Mouse (Mus musculus) kidney, adult 2 months (tissue): ENCODE measurements around the gene Adi1.

Experiments
- CTCF ChIP-seq: fragments of 200-500 bp; conservative IDR thresholded peaks from 2 replicates; pipeline ENCODE4 v1.5.1; 2011; ENCODE audit warnings: low read depth, mild to moderate bottlenecking, control low read depth, low read length, moderate library complexity, mixed read lengths; ENCODE audit not compliant: insufficient read depth, insufficient read length
- POLR2A ChIP-seq: fragments of 200-500 bp; IDR thresholded peaks from one replicate; pipeline ENCODE4 v1.6.1; 2011; ENCODE audit warnings: low read depth, low read length, control low read depth

- TF ChIP-seq CTCF: no peak
- TF ChIP-seq POLR2A: no peak
These were observed 7.7 kb upstream of the Adi1 start for GRCm38 (mm10) chr12:28667287-28667686.
